Mouse (Mus musculus) ES-E14 (cell line): ENCODE data around the gene Hnrnpul2. TPM values are rescaled to one million over a fixed set of nuclear protein-coding genes. Genes with fewer than 3 reads are reported as not detected.

Source experiments
- DNase-seq: peaks from one replicate; pipeline ENCODE4 v3.0.0-alpha.2; 2013; ENCODE audit warnings: low read depth, low spot score
- H3K27ac ChIP-seq: 2 replicates; pipeline ENCODE4 v1.5.1; 2012; ENCODE audit warnings: low read depth, mild to moderate bottlenecking, low read length, moderate library complexity, mixed read lengths; ENCODE audit not compliant: poor library complexity, insufficient read depth, severe bottlenecking
- H3K36me3 ChIP-seq: 2 replicates; pipeline ENCODE4 v1.6.1; 2012; ENCODE audit warnings: mild to moderate bottlenecking, low read length, moderate library complexity, mixed read lengths; ENCODE audit not compliant: control insufficient read depth, poor library complexity, insufficient read depth, severe bottlenecking
- H3K4me1 ChIP-seq, 2 experiments: fragments of 150-350 bp in 1 of 2; sonication (generic) in 1 of 2; 2 replicates each; pipeline ENCODE4 v1.6.1; 2012; ENCODE audit warnings: low read length in 2 of 2, mild to moderate bottlenecking in 1 of 2, mixed read lengths in 1 of 2; ENCODE audit not compliant: control insufficient read depth in 2 of 2, insufficient read depth in 2 of 2, poor library complexity in 1 of 2
- H3K4me3 ChIP-seq, 2 experiments: fragments of 150-350 bp in 1 of 2; sonication (generic) in 1 of 2; 2 replicates each; pipeline ENCODE4 v1.5.1; 2012; ENCODE audit warnings: low read length in 2 of 2, low read depth in 1 of 2, mild to moderate bottlenecking in 1 of 2, mixed read lengths in 1 of 2; ENCODE audit not compliant: insufficient read depth in 1 of 2, poor library complexity in 1 of 2, severe bottlenecking in 1 of 2
- H3K9ac ChIP-seq: 2 replicates; pipeline ENCODE4 v1.6.1; 2012; ENCODE audit warnings: low read depth, mild to moderate bottlenecking, low read length, mixed read lengths; ENCODE audit not compliant: poor library complexity, insufficient read depth, severe bottlenecking
- H3K9me3 ChIP-seq: fragments of 150-350 bp; sonication (generic); 2 replicates; pipeline ENCODE4 v1.6.1; 2012; ENCODE audit warnings: low read depth, mild to moderate bottlenecking, low read length; ENCODE audit not compliant: control insufficient read depth, insufficient read depth
- CHD2 ChIP-seq: IDR thresholded peaks from 2 replicates; pipeline ENCODE4 v1.6.1; 2014; ENCODE audit warnings: mild to moderate bottlenecking, low read depth, low read length, inconsistent platforms
- HCFC1 ChIP-seq: IDR thresholded peaks from 2 replicates; pipeline ENCODE4 v1.6.1; 2012; ENCODE audit warnings: low read length, inconsistent platforms, borderline replicate concordance; ENCODE audit not compliant: insufficient read depth
- MAFK ChIP-seq: IDR thresholded peaks from 2 replicates; pipeline ENCODE4 v1.6.1; 2014; ENCODE audit warnings: mild to moderate bottlenecking, low read depth, low read length, inconsistent platforms; ENCODE audit not compliant: insufficient read depth
- ZC3H11A ChIP-seq: IDR thresholded peaks from 2 replicates; pipeline ENCODE4 v1.6.1; 2012; ENCODE audit warnings: low read depth, mild to moderate bottlenecking, inconsistent platforms, low read length, borderline replicate concordance
- ZNF384 ChIP-seq: IDR thresholded peaks from 2 replicates; pipeline ENCODE4 v1.6.1; 2012; ENCODE audit warnings: low read depth, low read length, inconsistent platforms
- in situ Hi-C, 2 experiments: fragments of 600-800 bp; cut with MboI; formaldehyde crosslinking; loops; one replicate each; pipeline ENCODE4 v1.15.1; 2025; ENCODE audit warnings: low sequenced_read_pairs in 2 of 2, inconsistent platforms in 1 of 2; ENCODE audit not compliant: unreplicated experiment in 2 of 2
- total RNA-seq: library from RNA; depleted of rRNA; stranded (reverse); fragments of 300-350 nt; gene quantifications from 2 replicates; pipeline ENCODE4 v1.2.3, GENCODE M21; 2012

Gene Hnrnpul2
- total RNA-seq, 1 experiment = 48.5 TPM

GRCm38 (mm10) chr19:8802130-8802821, 17.5 kb upstream of the Hnrnpul2 start, which contains the start of gene Zbtb3:
TSS of gene Zbtb3 (plus strand) at chr19:8802555.
- peak within 1 kb of the TSS; percentile 79 for H3K27ac ChIP-seq
- DNase-seq = peak; percentile 96
- peaks cover 2% of the 10 kb centered on the region; the same call in 1 of the 2 replicates for H3K36me3 ChIP-seq
- H3K9me3 ChIP-seq = no peaks in the 10 kb centered on the region
- TF ChIP-seq MAFK = no peak
- TF ChIP-seq HCFC1 = 0 out of 2 replicates have a peak, but pooled peaks have one; percentile 24
- TF ChIP-seq ZC3H11A = no peak
- peak; percentile 93 for TF ChIP-seq CHD2
- in situ Hi-C loops = no loop called here
- H3K4me1 ChIP-seq = peaks cover 5 to 11% of the 10 kb centered on the region in 2 experiments
- peak within 1 kb of the TSS; percentile 82 to 99 for H3K4me3 ChIP-seq
- H3K9ac ChIP-seq = peak within 1 kb of the TSS; percentile 88

DNA sequence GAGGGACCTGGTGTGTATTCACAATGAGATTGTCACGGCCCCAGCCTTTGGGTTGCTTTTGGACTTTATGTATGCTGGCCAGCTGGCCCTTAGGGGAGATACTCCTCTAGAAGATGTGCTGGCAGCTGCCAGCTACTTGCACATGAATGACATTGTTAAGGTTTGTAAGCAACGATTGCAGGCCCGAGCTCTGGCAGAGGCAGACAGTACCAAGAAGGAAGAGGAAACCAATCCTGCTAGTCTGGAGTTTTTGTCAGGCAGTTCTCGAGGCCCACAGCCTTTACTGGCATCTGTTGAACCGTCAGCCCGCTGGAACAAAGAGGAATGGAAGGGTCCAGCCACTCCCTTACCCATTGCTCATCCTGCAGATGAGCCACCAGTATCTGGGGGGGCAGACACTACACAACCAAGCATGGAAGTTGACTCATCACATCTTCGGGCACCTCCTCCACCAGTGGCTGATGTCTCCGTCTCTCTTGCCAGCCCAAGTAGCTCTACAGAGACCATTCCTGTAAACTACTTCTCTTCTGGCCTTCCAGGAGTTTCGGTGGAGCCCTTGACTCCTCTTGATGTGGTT, 16.5 kb upstream of the Hnrnpul2 start:
- peaks cover 7 to 9% of the 10 kb centered on the region in 2 experiments for H3K4me1 ChIP-seq
- H3K9me3 ChIP-seq = no peaks in the 10 kb centered on the region
- in situ Hi-C loops = no loop called here
- DNase-seq = no peak
- peak overlapping the region; percentile 82 to 99; a peak in 2 of 4 replicates for H3K4me3 ChIP-seq
- peak overlapping the region; percentile 69; the same call in 1 of the 2 replicates for H3K9ac ChIP-seq
- H3K36me3 ChIP-seq = peaks cover 5% of the 10 kb centered on the region; the same call in 1 of the 2 replicates
- H3K27ac ChIP-seq = no peak overlapping the region; the same call in 1 of the 2 replicates
- no peak for TF ChIP-seq ZC3H11A
- no peak for TF ChIP-seq MAFK
- no peak for TF ChIP-seq HCFC1
- no peak for TF ChIP-seq CHD2
- TF ChIP-seq ZNF384 = no peak

- Histone ChIP-seq H3K9ac (no peak overlapping the region), H3K36me3 (peaks cover 5% of the 10 kb centered on the region; the same call in 1 of the 2 replicates), H3K4me3 (no peak overlapping the region), H3K27ac (no peak overlapping the region), H3K4me1 (peaks cover 7 to 9% of the 10 kb centered on the region in 2 experiments), H3K9me3 (no peaks in the 10 kb centered on the region)
- no peak for DNase-seq
- no peak for TF ChIP-seq CHD2
- no peak for TF ChIP-seq ZNF384
- TF ChIP-seq MAFK = no peak
- in situ Hi-C loops = no loop called here
These were observed 15.7 kb upstream of the Hnrnpul2 start for GRCm38 (mm10) chr19:8803879-8804660.

DNA sequence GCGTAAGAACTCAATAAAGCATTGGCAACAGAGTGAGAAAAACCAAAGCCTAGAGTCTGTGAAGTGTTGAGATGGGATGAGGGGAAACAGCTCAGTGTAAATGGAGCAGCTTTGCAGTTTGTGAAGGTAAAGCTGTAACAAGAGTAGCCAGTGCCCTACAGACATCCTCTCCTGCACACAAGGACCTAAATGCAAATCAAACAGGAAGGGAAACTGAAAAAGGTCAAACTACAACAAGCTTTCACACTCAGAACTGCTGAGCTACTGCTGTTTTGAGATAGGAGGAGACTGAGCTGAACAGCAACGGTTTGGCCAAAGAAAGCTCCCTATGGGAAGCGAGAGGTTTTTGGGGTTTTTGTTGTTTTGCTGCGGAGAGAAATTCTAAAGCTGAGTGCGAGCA, 13.0 kb upstream of the Hnrnpul2 start:
- no peak for TF ChIP-seq MAFK
- no peak for TF ChIP-seq ZNF384
- no peak for TF ChIP-seq HCFC1
- no peak for TF ChIP-seq ZC3H11A
- TF ChIP-seq CHD2 = no peak
- H3K36me3 ChIP-seq = peaks cover 10% of the 10 kb centered on the region
- H3K4me1 ChIP-seq = peaks cover 3 to 9% of the 10 kb centered on the region in 2 experiments; a peak in 3 of 4 replicates
- DNase-seq = no peak
- no peak overlapping the region for H3K9ac ChIP-seq
- no peaks in the 10 kb centered on the region for H3K9me3 ChIP-seq
- H3K27ac ChIP-seq = peak overlapping the region; percentile 39; the same call in 1 of the 2 replicates
- no peak overlapping the region for H3K4me3 ChIP-seq
- in situ Hi-C loops = no loop called here
